Comparison of ENCODE assay signal across 9 mouse cellular contexts in the genomic region with DNA sequence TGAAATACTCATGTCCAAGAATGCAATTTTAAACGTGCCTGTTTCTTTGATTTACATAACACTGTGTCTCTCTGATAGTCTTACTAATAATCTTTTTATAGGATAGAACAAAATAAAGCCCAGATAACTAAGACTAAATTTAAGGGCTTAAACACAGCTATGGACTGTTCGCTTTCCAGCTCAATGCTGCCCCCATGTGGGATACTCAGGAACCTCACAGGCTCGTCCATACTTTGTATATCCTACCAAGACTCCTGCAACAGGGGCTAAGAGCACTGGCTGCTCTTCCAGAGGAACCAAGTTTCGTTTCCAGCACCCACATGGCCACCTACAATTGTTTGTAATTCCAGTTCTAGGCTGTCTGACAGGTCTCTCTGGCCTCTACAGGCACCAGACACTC. TPM values are rescaled to one million over a fixed set of nuclear protein-coding genes. Genes with fewer than 3 reads are reported as not detected.
DNase-seq lines count a peak whose midpoint lies in the region; ATAC-seq and TF ChIP-seq lines count a peak whose summit lies in the region.
"Had no signal": no experiment of that assay in that cellular context is flagged by ENCODE, and none has a peak within 500 bp of the region (broad histone marks: within the 10 kb centered on the region; RNA-seq: fewer than 3 reads in every experiment).

No protein-coding gene starts in this region.

- no peak for ATAC-seq in intestine, postnatal 0 days
- ATAC-seq in intestine, embryonic 16.5 days = no peak

- H3K27me3 ChIP-seq in intestine, postnatal 0 days (replicated peaks; ENCODE audit: control insufficient read depth, insufficient read depth, low read length) = no peaks in the 10 kb centered on the region
- no peaks in the 10 kb centered on the region for H3K27me3 ChIP-seq in intestine, embryonic 16.5 days (replicated peaks; ENCODE audit: control insufficient read depth, insufficient read depth, low read length)

- WGBS in intestine, postnatal 0 days = 32% methylated on average over 4 of the region's 4 CpGs
- WGBS in intestine, embryonic 16.5 days = 35% methylated on average over 4 of the region's 4 CpGs

- H3K4me1 ChIP-seq in intestine, postnatal 0 days (replicated peaks; ENCODE audit: control insufficient read depth, insufficient read depth, low read length) = no peaks in the 10 kb centered on the region
- H3K4me1 ChIP-seq in intestine, embryonic 16.5 days (ENCODE audit: control insufficient read depth, insufficient read depth, low read length) = no peaks in the 10 kb centered on the region
- H3K4me1 ChIP-seq: heart, embryonic 15.5 days had no signal

- intact Hi-C loops in heart, postnatal 36 days (cut with DNase I) = no loop called here
- intact Hi-C loops in left cerebral cortex, postnatal 4 days (cut with DNase I) = loop anchor here (10.0 kb wide), 1 partner anchor 100 kb away; the partner anchor contains the start of genes 0610010K14Rik, Gm21988 and Rnasek

- H3K36me3 ChIP-seq in intestine, postnatal 0 days (ENCODE audit: control insufficient read depth, insufficient read depth) = no peaks in the 10 kb centered on the region
- no peaks in the 10 kb centered on the region for H3K36me3 ChIP-seq in intestine, embryonic 16.5 days (ENCODE audit: control insufficient read depth, insufficient read depth, low read length)
- H3K36me3 ChIP-seq: heart, embryonic 15.5 days had no signal

- no peak overlapping the region for H3K4me3 ChIP-seq in intestine, postnatal 0 days (ENCODE audit: low read depth, low read length)
- H3K4me3 ChIP-seq in intestine, embryonic 16.5 days (ENCODE audit: low read length) = no peak overlapping the region
- H3K4me3 ChIP-seq: heart, embryonic 15.5 days had no signal

- no peak overlapping the region for H3K4me2 ChIP-seq in intestine, postnatal 0 days (replicated peaks; ENCODE audit: low read depth)
- no peak overlapping the region for H3K4me2 ChIP-seq in intestine, embryonic 16.5 days (ENCODE audit: low read depth, low read length)
- H3K4me2 ChIP-seq: heart, embryonic 15.5 days had no signal

- H3K27ac ChIP-seq in intestine, postnatal 0 days (ENCODE audit: low read depth, low read length) = no peak overlapping the region
- H3K27ac ChIP-seq in intestine, embryonic 16.5 days (ENCODE audit: low read length) = no peak overlapping the region
- H3K27ac ChIP-seq: heart, embryonic 15.5 days had no signal

- TF ChIP-seq CTCF in intestine, postnatal 0 days (IDR thresholded peaks at IDR 0.05; ENCODE audit: low read depth) = peak; percentile 76

- no peak overlapping the region for H3K9ac ChIP-seq in intestine, postnatal 0 days (ENCODE audit: low read depth, low read length)
- H3K9ac ChIP-seq in intestine, embryonic 16.5 days (ENCODE audit: low read depth, low read length) = no peak overlapping the region
- H3K9ac ChIP-seq: heart, embryonic 15.5 days had no signal

- peak; percentile 88 for DNase-seq in NIH3T3 (ENCODE audit: low read depth)
- DNase-seq in cerebellum, postnatal 14 days = peak; percentile 83 to 89
- DNase-seq in heart, postnatal 36 days = peak; percentile 28 to 67
- peak; percentile 76 for DNase-seq in left cerebral cortex, postnatal 4 days
- peak; percentile 51 for DNase-seq in ovary, postnatal 36 days (ENCODE audit: low spot score)
- DNase-seq in thymus, postnatal 4 days = peak; percentile 88

- H3K9me3 ChIP-seq in intestine, postnatal 0 days (ENCODE audit: control insufficient read depth) = no peaks in the 10 kb centered on the region
- no peaks in the 10 kb centered on the region for H3K9me3 ChIP-seq in intestine, embryonic 16.5 days (ENCODE audit: control insufficient read depth, low read length)
- H3K9me3 ChIP-seq: heart, embryonic 15.5 days had no signal

RNA-seq across cellular contexts. Expression of gene Alox12e, which starts 12.0 kb away (rescaled TPM):
- 0.07 TPM in 1 of 2 replicates, not detected in the other for polyA plus RNA-seq in intestine, postnatal 0 days (2015; fragmentation: Nextera tagmentation; extraction: Ambion mirVana)
- polyA plus RNA-seq in intestine, embryonic 16.5 days (2015; fragmentation: Nextera tagmentation; extraction: Ambion mirVana) = 0.13 TPM in 1 of 2 replicates, not detected in the other
- total RNA-seq in heart, postnatal 36 days (2021) = not detected
- total RNA-seq in left cerebral cortex, postnatal 4 days (2021) = under 1 TPM; 0.26 to 0.42 TPM

RNA-seq across cellular contexts. Expression of gene Alox15, which starts 17.4 kb away (rescaled TPM):
- polyA plus RNA-seq in intestine, postnatal 0 days (2015; fragmentation: Nextera tagmentation; extraction: Ambion mirVana) = 0.12 and 0.33 TPM in 2 replicates
- 0.64 and 1.1 TPM in 2 replicates for polyA plus RNA-seq in intestine, embryonic 16.5 days (2015; fragmentation: Nextera tagmentation; extraction: Ambion mirVana)
- 10 to 100 TPM in 1 of 2 experiments, 1 to 10 TPM in 1; 5.4 to 10.2 TPM for total RNA-seq in heart, postnatal 36 days (2021)
- total RNA-seq in left cerebral cortex, postnatal 4 days (2021) = not detected

Comparison
In these comparisons a context has a peak if more than half of its experiments do, and no peak if none do; other contexts are left out.
1. RNA of gene Alox15, which starts 17.4 kb away (total RNA-seq): 5.4 to 10.2 TPM in heart, postnatal 36 days; not detected in left cerebral cortex, postnatal 4 days; every median in the first group is over 4 times any median in the second.
2. Peak in every context shown above with its lines, with median percentiles within 50 percentile points of each other: DNase-seq.